In genomic region chr12:83317646-83318443, GRCm38 (mm10) we compare ENCODE assay signal across 12 mouse cellular contexts.
A peak's percentile ranks its signal among the peaks of the same experiment; 100 is the strongest.
DNase-seq lines count a peak whose midpoint lies in the region; ATAC-seq and TF ChIP-seq lines count a peak whose summit lies in the region.
"Had no signal": no experiment of that assay in that cellular context is flagged by ENCODE, and none has a peak within 500 bp of the region (broad histone marks: within the 10 kb centered on the region; RNA-seq: fewer than 3 reads in every experiment).

No protein-coding gene starts in this region.

- ATAC-seq in cerebellum, adult (ENCODE audit: insufficient number of reproducible peaks, low FRiP score, low TSS enrichment): no peak
- ATAC-seq in midbrain, postnatal 0 days (ENCODE audit: low FRiP score): no peak
- peak; percentile 43; the same call in 1 of the 2 replicates for ATAC-seq in common myeloid progenitor, adult 5-6 weeks (replicated peaks; ENCODE audit: low read depth, poor library complexity, severe bottlenecking)
- peak; percentile 75 for ATAC-seq in stomach, embryonic 15.5 days (ENCODE audit: insufficient read depth, low FRiP score, low read depth)
- ATAC-seq in lung, postnatal 0 days: no peak
- ATAC-seq: forebrain, embryonic 15.5 days had no signal

- H3K36me3 ChIP-seq in midbrain, embryonic 10.5 days: no peaks in the 10 kb centered on the region
- no peaks in the 10 kb centered on the region for H3K36me3 ChIP-seq in midbrain, postnatal 0 days (ENCODE audit: insufficient read depth, low read length)
- no peaks in the 10 kb centered on the region for H3K36me3 ChIP-seq in stomach, embryonic 15.5 days
- H3K36me3 ChIP-seq in lung, postnatal 0 days (ENCODE audit: insufficient read depth, low read length): no peaks in the 10 kb centered on the region
- H3K36me3 ChIP-seq: embryonic facial prominence, embryonic 10.5 days; forebrain, embryonic 15.5 days; hindbrain, embryonic 15.5 days had no signal

- TF ChIP-seq EP300 in lung, postnatal 0 days (IDR thresholded peaks at IDR 0.05): no peak

- no peaks in the 10 kb centered on the region; the same call in 1 of the 2 replicates for H3K27me3 ChIP-seq in midbrain, embryonic 10.5 days (ENCODE audit: low read depth, poor library complexity, severe bottlenecking)
- H3K27me3 ChIP-seq in midbrain, postnatal 0 days (ENCODE audit: insufficient read depth, low read length): no peaks in the 10 kb centered on the region
- H3K27me3 ChIP-seq in stomach, embryonic 15.5 days (replicated peaks): no peaks in the 10 kb centered on the region
- H3K27me3 ChIP-seq in lung, postnatal 0 days (replicated peaks; ENCODE audit: insufficient read depth, low read length): no peaks in the 10 kb centered on the region
- H3K27me3 ChIP-seq: forebrain, embryonic 15.5 days; hindbrain, embryonic 15.5 days had no signal

- no peak for TF ChIP-seq CTCF in midbrain, postnatal 0 days (IDR thresholded peaks at IDR 0.05)
- no peak for TF ChIP-seq CTCF in lung, postnatal 0 days (IDR thresholded peaks at IDR 0.05)

- H3K9me3 ChIP-seq in midbrain, embryonic 10.5 days (replicated peaks): no peaks in the 10 kb centered on the region
- H3K9me3 ChIP-seq in midbrain, postnatal 0 days (ENCODE audit: low read length): no peaks in the 10 kb centered on the region
- H3K9me3 ChIP-seq in stomach, embryonic 15.5 days: no peaks in the 10 kb centered on the region
- no peaks in the 10 kb centered on the region for H3K9me3 ChIP-seq in lung, postnatal 0 days (ENCODE audit: low read length)
- H3K9me3 ChIP-seq: embryonic facial prominence, embryonic 10.5 days; forebrain, embryonic 15.5 days; hindbrain, embryonic 15.5 days had no signal

- WGBS in midbrain, embryonic 10.5 days: 70% methylated on average over 8 of the region's 8 CpGs
- 66% methylated on average over 8 of the region's 8 CpGs for WGBS in midbrain, postnatal 0 days
- WGBS in stomach, embryonic 15.5 days: 62% methylated on average over 8 of the region's 8 CpGs
- 65% methylated on average over 8 of the region's 8 CpGs for WGBS in lung, postnatal 0 days

- H3K4me2 ChIP-seq in midbrain, postnatal 0 days (ENCODE audit: low read depth, low read length, poor library complexity, severe bottlenecking): no peak overlapping the region
- no peak overlapping the region for H3K4me2 ChIP-seq in stomach, embryonic 15.5 days
- H3K4me2 ChIP-seq in lung, postnatal 0 days (replicated peaks; ENCODE audit: low read depth, low read length): no peak overlapping the region
- H3K4me2 ChIP-seq: forebrain, embryonic 15.5 days; hindbrain, embryonic 15.5 days had no signal

- peaks cover 27% of the 10 kb centered on the region for H3K4me1 ChIP-seq in midbrain, embryonic 10.5 days
- no peaks in the 10 kb centered on the region for H3K4me1 ChIP-seq in midbrain, postnatal 0 days (ENCODE audit: insufficient read depth, low read length)
- peaks cover 3% of the 10 kb centered on the region; the same call in 1 of the 2 replicates for H3K4me1 ChIP-seq in stomach, embryonic 15.5 days
- H3K4me1 ChIP-seq in lung, postnatal 0 days (ENCODE audit: insufficient read depth, low read depth, low read length): no peaks in the 10 kb centered on the region
- H3K4me1 ChIP-seq: forebrain, embryonic 15.5 days had no signal

- peak; percentile 57 to 65 for DNase-seq in cerebellum, postnatal 14 days
- no peak for DNase-seq in midbrain, embryonic 10.5 days (ENCODE audit: low spot score)
- no peak for DNase-seq in midbrain, postnatal 0 days (ENCODE audit: low spot score)
- no peak for DNase-seq in lung, postnatal 0 days (ENCODE audit: low spot score)
- no peak for DNase-seq in left cerebral cortex, postnatal 14 days (ENCODE audit: low spot score in 2 of 2)
- DNase-seq: heart, adult 18-20 months had no signal

- H3K4me3 ChIP-seq in midbrain, embryonic 10.5 days: no peak overlapping the region
- H3K4me3 ChIP-seq in midbrain, postnatal 0 days (ENCODE audit: low read depth, low read length): no peak overlapping the region
- no peak overlapping the region for H3K4me3 ChIP-seq in stomach, embryonic 15.5 days (replicated peaks)
- no peak overlapping the region for H3K4me3 ChIP-seq in lung, postnatal 0 days (ENCODE audit: low read depth, low read length)
- H3K4me3 ChIP-seq: embryonic facial prominence, embryonic 10.5 days; forebrain, embryonic 15.5 days; hindbrain, embryonic 15.5 days had no signal

- H3K9ac ChIP-seq in midbrain, postnatal 0 days (replicated peaks; ENCODE audit: low read length, poor library complexity, severe bottlenecking): no peak overlapping the region
- no peak overlapping the region for H3K9ac ChIP-seq in stomach, embryonic 15.5 days
- H3K9ac ChIP-seq in lung, postnatal 0 days (replicated peaks; ENCODE audit: low read depth): no peak overlapping the region
- H3K9ac ChIP-seq: forebrain, embryonic 15.5 days; hindbrain, embryonic 15.5 days had no signal

- intact Hi-C loops in left cerebral cortex, postnatal 14 days (cut with DNase I): no loop called here

- peak overlapping the region; percentile 46 for H3K27ac ChIP-seq in midbrain, embryonic 10.5 days (replicated peaks)
- H3K27ac ChIP-seq in midbrain, postnatal 0 days (ENCODE audit: low read depth, low read length): no peak overlapping the region
- H3K27ac ChIP-seq in stomach, embryonic 15.5 days: no peak overlapping the region
- no peak overlapping the region for H3K27ac ChIP-seq in lung, postnatal 0 days (ENCODE audit: low read length)
- H3K27ac ChIP-seq: embryonic facial prominence, embryonic 10.5 days; forebrain, embryonic 15.5 days; hindbrain, embryonic 15.5 days had no signal

Comparison
In these comparisons a context has a peak if more than half of its experiments do, and no peak if none do; other contexts are left out.
1. DNase-seq: peak in cerebellum, postnatal 14 days (2 of 2); none in midbrain, embryonic 10.5 days (single experiment), midbrain, postnatal 0 days (single experiment), lung, postnatal 0 days (single experiment) and left cerebral cortex, postnatal 14 days (0 of 2).
2. ATAC-seq: peak in common myeloid progenitor, adult 5-6 weeks (single experiment) and stomach, embryonic 15.5 days (single experiment); none in cerebellum, adult (single experiment), midbrain, postnatal 0 days (single experiment) and lung, postnatal 0 days (single experiment).